Mouse (Mus musculus) layer of hippocampus, postnatal 10 days (tissue): ENCODE results near the gene Tmprss9. TPM values are rescaled to one million over a fixed set of nuclear protein-coding genes. Genes with fewer than 3 reads are reported as not detected.
"Not testable (repeated sequence)": the region's sequence is repeated elsewhere in the genome, so short reads cannot be mapped to it uniquely, and the experiment has no call there.

ENCODE experiments used
- DNase-seq, 2 experiments: peaks; one replicate each; pipeline ENCODE4 v3.0.0; 2021; ENCODE audit warnings: low spot score in 2 of 2
- long read RNA-seq: library from polyadenylated mRNA; stranded (forward); transcript quantifications from one replicate; pipeline ENCODE4 v2.0.0, GENCODE M21; 2023
- total RNA-seq, 2 experiments: library from RNA; stranded (reverse); gene quantifications; 2 replicates each; pipeline ENCODE4 v1.2.3; 2021

Tmprss9 gene
- total RNA-seq, result under 1 TPM; 0.11 to 0.16 TPM
- long read RNA-seq, partial matches to known transcripts, result 0 of 4 reads
- long read RNA-seq, other reads (novel, unspliced or antisense), result 4 of 4 reads

- DNase-seq, result no peak
These were observed at the start of gene Tmprss9 for GRCm38 (mm10) chr10:80871581-80871980. TSS of gene Tmprss9 (plus strand) at chr10:80871848.

GRCm38 (mm10) chr10:80821991-80822390 is 49.7 kb upstream of the Tmprss9 start:
- peak in 1 of 2 experiments; percentile 21 for DNase-seq

GRCm38 (mm10) chr10:80822528-80822927 is 49.1 kb upstream of the Tmprss9 start:
- DNase-seq, result no peak

GRCm38 (mm10) chr10:80823316-80823715 is 48.3 kb upstream of the Tmprss9 start:
- no peak for DNase-seq

- DNase-seq, result no peak
These were observed 47.6 kb upstream of the Tmprss9 start for GRCm38 (mm10) chr10:80823847-80824643.

GRCm38 (mm10) chr10:80824827-80825226 is 46.8 kb upstream of the Tmprss9 start:
- DNase-seq, result no peak

GRCm38 (mm10) chr10:80826151-80827062 is 45.2 kb upstream of the Tmprss9 start, which contains the start of gene Oaz1:
TSS of gene Oaz1 (plus strand) at chr10:80826656.
- peak; percentile 97 to 99 for DNase-seq

- no peak for DNase-seq
These were observed 44.4 kb upstream of the Tmprss9 start for GRCm38 (mm10) chr10:80827063-80827869.

- DNase-seq, result no peak
These were observed 43.7 kb upstream of the Tmprss9 start for GRCm38 (mm10) chr10:80827870-80828420.

- not testable (repeated sequence) for DNase-seq
These were observed 43.1 kb upstream of the Tmprss9 start for GRCm38 (mm10) chr10:80828587-80828986.

GRCm38 (mm10) chr10:80829359-80830278 is 42.0 kb upstream of the Tmprss9 start:
- no peak for DNase-seq

GRCm38 (mm10) chr10:80831136-80831535 is 40.5 kb upstream of the Tmprss9 start:
- no peak for DNase-seq

- DNase-seq, result no peak
These were observed 38.8 kb upstream of the Tmprss9 start for GRCm38 (mm10) chr10:80832818-80833217.

GRCm38 (mm10) chr10:80835617-80836016 is 36.0 kb upstream of the Tmprss9 start:
- DNase-seq, result no peak

GRCm38 (mm10) chr10:80836949-80837379 is 34.7 kb upstream of the Tmprss9 start:
- no peak for DNase-seq

- DNase-seq, result no peak
These were observed 33.8 kb upstream of the Tmprss9 start for GRCm38 (mm10) chr10:80837827-80838226.

GRCm38 (mm10) chr10:80838346-80838912 is 33.2 kb upstream of the Tmprss9 start:
- DNase-seq, result no peak

GRCm38 (mm10) chr10:80839848-80840247 is 31.8 kb upstream of the Tmprss9 start:
- no peak for DNase-seq

- no peak for DNase-seq
These were observed 30.0 kb upstream of the Tmprss9 start for GRCm38 (mm10) chr10:80841685-80842084.
